Mouse (Mus musculus): ENCODE measurements at regions not wholly inside any gene's neighbourhood (a gene's known extent, or its start where the extent isn't known, plus 50 kb on each side); places are given as distances from the start of the nearest gene placed in this dataset.

DNA sequence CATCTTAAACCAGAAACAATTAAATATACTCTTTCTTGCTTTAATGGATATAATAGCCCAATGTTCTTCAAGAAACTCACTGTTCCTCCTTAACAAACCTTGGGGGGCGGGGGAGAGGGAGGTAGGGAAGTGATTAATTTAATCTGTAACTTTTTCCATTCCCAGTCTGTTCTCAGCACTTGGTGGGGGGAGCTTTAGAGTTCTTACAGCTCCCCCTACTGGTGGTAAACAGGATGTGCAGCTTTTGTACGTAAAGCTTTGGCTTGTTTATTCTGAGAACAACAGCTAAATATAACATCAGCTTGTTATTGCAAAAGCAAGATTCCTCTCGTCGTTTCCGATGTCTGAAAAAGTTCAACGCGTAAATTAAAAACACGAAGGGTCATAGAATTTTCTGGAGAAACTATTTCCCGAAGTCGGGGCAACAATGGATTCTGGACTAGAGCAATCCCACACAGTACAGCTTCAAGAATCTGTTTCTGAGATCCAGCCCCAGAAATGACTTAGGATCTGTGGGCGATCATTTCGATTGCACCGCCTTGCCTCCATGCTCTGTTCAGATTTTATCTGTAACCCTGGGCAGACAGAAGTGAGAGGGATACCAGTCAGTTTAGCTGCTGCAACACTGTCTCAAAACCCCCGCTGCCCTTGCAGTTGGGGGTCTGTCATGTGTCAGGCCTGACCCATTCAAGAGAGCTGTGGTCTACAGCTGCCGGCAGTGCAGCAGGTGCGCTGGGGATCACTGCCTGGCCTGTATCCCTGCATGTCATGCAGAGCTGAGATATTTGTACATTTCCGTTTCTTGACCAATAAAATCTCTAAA, 183.1 kb upstream of the Ednrb start:
- in situ Hi-C loops (cut with MboI; ENCODE audit: low sequenced_read_pairs): loop anchor here (25.0 kb wide), 2 partner anchors 510 to 1060 kb away; no protein-coding TSS in a partner anchor

DNA sequence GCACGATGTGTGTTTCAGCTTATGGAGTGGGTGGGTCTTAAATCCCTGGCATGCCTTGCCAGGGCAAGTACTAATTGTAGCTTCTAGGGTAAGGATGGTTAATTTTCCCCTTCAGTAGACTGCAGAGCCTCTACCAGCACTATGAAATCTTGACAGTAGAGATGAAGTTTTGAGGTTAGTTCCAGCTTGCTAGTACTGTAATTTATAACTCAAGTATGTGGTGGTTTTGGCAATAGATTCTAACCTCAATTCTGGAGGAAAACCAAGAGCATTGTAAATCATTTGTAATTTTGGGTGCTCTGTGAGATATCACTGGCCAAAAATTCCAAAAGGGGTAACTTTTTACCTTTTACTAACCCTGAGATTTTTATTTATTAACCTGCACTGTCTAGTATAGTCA, 164.3 kb upstream of the Ednrb start:
- in situ Hi-C loops (cut with MboI; ENCODE audit: low sequenced_read_pairs): no loop called here

DNA sequence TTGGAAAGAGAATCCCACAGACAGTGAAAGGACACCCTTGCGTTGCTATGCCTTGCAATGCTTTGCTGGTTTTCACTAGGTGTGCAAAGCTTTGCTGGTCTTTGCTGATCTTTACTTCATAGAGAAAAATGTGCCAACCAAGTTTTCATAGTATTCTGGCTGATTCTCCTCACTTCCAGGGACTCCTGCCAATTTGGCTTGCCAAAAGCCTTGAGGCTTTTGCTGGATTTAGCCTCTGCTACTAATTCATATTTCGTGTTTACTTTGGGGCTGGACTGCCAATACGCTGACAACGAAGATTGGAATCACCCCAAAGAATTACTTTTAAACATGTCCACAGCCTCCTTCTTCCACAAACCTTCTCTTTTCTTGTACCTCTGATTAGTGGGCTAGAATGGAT, 162.2 kb upstream of the Ednrb start:
- in situ Hi-C loops (cut with MboI; ENCODE audit: low sequenced_read_pairs): no loop called here

DNA sequence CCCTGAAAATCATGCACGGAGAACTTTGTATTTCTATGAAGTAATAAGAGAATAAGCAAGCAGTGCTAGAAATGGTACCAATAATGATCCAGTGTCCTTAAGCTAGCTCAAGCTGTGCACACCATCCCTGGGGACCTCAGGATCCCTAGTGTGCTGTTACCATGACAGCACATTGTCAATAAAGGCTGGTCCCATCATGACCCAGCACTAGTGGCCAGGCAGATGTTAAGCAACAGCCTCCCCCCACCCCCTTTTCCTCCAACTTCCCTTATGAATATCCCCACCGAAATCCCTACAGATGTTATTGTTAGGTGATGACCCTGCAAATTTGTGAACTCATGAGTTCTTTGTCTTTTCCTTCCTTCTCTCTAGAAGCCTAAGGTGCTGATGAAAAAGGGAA, 160.9 kb upstream of the Ednrb start:
- in situ Hi-C loops (cut with MboI; ENCODE audit: low sequenced_read_pairs): no loop called here

DNA sequence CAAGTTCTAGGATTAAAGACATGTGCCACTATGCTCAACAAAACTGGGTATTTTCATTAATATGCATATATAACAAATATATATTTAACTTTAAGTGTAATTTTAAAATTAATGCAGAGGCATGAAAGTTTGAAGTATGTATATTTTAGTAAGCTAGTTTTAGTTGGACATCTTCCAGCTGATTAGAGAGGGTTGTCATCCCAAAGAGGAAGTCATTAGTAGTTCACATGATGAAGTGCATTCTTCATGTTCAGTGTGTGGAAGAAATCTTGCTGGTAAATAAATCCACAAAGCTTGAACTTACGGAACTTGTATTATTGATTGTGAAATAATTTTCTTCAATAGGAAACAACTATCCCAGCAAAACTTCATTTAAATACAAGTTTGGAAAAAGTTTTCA, 158.2 kb upstream of the Ednrb start:
- in situ Hi-C loops (cut with MboI; ENCODE audit: low sequenced_read_pairs): no loop called here

DNA sequence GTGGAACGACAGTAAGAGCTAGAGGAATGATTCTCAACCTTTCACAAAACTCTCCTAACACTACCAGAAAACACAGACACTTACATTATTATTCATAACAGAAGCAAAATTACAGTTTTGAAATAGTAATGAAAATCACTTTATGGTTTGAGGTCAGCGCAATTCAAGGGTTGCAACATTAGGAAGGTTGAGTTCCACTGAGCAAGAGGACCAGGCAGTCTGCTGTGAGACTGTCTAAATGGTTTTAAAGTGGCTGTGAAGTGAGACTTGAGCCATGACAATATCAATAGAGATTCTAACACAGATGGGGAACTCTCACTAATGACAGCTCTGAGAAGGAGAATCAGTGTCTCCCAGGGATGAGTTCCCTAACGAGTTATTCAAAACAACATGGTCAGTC, 146.2 kb upstream of the Ednrb start:
- in situ Hi-C loops (cut with MboI; ENCODE audit: low sequenced_read_pairs): no loop called here

DNA sequence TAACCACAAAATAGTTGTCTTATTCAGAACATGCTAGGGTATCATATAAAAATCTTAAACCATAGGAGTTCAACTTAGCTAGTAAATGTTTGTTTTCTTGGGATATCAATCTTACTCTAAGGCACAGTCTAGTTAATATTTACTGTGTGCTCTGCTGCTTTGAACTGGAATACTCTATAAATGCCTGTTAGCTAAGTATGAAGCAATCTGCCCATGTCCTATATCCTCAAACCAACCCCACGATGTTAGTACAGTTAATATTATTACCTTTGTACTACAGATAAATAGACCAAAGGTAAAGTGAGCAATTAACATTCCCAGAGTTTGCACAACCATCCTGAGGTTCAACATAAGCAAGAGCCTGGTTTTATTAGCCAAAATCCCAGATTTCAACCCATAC, 145.7 kb upstream of the Ednrb start:
- in situ Hi-C loops (cut with MboI; ENCODE audit: low sequenced_read_pairs): no loop called here

DNA sequence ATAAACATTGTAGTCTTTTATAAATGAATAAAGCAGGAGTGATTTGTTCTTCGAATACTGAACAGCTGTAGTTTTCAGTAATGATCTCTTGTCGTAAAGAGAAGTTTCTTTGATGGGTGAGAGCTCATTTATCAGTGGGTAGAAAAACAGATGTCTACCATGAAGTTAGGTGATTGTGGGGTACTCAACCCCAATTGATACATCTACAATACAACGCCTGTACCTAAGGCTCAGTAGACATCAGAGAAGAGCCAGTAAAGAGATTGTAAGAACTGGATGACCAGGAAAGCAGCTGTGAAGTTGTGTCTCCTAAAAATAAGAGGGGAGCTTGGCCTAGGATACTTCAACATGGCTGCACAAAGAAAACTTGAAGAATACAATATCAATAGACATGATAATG, 143.1 kb upstream of the Ednrb start:
- in situ Hi-C loops (cut with MboI; ENCODE audit: low sequenced_read_pairs): no loop called here

DNA sequence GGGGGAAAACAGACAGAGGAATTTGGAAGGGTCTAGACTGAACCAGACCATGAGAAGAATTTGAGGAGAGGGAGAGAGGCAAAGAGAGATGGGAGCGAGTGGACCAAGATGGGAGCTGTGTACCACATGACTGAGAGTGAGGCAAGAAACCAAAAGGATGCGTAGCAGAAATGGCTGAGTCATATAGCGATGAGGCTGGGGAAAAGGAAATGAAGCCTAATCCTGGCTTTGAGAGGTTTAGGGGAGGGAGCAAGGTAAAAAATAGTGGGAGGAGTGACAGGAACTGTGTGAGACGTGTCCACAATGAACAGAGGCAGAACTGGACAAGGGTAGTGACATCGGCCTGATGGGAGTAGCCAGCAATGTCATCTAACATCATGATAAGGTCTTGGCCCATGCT, 140.1 kb upstream of the Ednrb start:
- in situ Hi-C loops (cut with MboI; ENCODE audit: low sequenced_read_pairs): no loop called here

DNA sequence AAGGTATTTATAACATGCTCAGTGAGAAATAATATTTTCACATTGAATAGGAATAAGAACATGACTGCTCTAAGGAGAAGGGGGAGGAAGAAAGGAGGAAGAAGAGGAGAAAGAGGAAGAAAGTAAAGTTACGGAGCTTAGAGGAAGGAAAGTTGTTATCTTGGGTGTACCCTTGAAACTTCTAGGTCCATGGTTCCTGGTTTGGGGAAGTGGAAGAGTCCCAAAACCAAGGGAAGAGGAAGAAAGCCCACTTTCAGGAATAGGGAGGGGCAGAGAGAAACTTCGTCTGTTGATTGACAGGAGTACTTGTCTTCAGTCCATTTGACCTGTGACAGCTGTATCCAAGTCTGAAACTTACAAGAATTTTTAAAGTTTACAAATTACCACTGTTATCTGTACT, 134.6 kb upstream of the Ednrb start:
- in situ Hi-C loops (cut with MboI; ENCODE audit: low sequenced_read_pairs): no loop called here

DNA sequence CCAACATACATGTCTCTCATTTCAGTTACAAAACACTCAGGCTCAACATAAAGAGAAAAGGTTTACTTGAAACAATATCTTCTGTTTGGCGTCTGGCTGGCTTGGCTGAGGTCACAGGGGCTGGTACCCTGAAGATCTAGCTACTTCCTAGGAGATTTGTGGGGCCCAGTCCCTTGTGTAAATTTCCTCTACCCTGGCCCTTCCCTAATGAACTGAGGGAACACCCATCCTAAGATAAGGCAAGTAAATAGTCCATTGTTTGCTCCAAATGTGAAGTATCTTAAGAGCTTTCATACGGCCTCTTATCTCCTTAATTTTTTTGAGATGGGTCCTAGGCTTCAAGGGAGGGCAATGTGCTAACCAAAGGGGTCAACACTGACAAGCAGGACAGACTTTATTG, 133.6 kb upstream of the Ednrb start:
- in situ Hi-C loops (cut with MboI; ENCODE audit: low sequenced_read_pairs): no loop called here

DNA sequence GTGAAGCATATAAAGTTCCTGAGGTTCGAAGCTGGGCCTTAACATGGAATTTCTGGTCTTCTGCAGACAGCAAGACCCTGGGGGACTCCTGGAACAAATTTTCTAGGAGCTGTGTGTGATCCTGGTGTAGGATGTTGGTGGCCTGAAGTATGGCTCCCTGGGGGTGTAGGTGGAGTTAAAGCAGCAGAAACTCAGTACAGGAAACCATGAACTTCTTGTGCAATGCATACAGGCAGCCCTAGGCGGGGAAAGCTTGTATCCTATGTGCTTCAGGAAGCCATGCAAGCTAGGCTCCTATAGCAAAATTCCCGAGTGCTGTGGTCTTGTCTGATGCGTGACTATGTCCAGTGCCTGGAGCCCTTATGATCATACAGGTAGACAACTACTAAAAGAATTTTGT, 129.8 kb upstream of the Ednrb start:
- in situ Hi-C loops (cut with MboI; ENCODE audit: low sequenced_read_pairs): no loop called here

DNA sequence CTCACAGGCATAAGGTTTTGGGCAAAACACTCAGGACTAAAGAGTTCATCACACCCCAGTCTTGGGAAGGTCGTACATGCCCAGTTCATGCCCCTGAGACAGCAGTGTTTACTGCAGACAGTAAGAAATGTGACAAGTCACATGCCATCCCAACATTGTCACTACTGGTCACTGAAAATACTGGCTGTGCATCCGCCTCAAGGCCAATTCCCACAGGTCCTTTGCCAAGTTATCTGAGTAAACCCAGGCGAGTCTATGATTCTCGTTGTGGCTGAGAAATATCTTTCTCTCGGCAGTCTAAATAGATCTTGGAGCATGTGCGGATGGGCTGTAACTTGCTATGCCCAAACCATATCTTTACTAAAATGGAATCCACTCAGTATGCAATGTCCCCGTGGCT, 128.9 kb upstream of the Ednrb start:
- in situ Hi-C loops (cut with MboI; ENCODE audit: low sequenced_read_pairs): no loop called here

DNA sequence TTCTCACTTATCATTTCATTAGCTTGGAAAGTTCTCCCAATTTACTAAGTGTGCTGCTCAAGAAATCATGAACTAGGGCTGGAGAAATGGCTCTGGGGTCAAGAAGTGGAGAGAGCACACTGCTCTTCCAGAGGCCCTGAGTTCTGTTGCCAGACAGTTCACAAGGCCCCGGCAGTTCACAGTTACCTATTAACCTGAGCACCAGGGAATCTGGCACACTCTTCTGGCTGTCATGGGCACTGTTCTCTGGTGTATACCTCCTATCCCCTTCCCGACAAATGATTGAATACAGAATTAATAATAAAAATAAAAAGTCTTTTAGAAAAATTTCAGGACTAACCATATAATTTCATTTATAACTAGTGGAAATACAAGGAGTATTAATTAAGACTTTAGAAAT, 125.1 kb upstream of the Ednrb start:
- in situ Hi-C loops (cut with MboI; ENCODE audit: low sequenced_read_pairs): no loop called here

DNA sequence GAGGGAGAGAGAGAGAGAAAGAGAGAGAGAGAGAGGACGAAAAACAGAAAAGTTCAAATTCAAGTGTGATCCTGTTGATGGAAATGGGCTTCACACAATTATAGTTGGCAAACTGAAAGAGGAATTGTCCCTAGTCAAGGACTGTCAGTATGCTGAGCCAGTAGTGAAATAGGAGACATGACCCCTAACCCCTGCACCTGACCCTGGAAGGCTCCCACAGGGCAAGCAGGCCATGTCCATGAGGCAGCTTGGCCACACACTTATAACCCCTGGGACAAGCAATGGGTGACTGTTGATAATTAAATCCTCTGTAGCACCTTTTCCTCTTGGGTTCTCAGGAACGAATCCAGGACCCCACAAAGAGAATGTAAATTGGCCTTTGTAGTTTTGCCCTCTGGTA, 122.1 kb upstream of the Ednrb start:
- in situ Hi-C loops (cut with MboI; ENCODE audit: low sequenced_read_pairs): no loop called here

DNA sequence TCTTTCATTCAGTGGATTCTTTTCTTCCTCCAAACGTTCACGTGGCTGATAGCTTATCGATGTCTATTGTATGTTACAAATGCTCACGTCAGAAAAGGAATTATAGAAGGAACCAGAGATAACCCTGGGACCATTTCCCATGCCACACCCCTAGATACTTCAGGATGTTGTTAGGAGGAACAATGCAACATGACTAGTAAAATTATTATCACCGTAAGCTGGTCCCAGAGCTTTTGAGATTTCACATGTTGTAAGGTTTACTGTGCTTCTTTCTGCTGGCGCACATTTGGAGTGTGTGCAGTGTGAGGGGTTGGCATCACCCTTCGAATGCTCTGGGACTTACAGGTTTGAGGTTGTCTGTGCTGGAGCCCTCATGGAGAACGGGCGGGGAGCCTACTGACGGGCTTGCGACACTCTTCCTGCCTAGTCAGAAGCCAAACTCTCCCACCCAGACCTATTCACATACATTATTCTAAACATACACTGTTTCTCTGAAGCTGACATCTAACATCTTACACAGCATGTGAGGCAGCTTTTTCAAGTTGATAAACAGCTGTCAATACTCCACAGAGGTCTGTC, 118.2 kb upstream of the Ednrb start:
- in situ Hi-C loops (cut with MboI; ENCODE audit: low sequenced_read_pairs): no loop called here

DNA sequence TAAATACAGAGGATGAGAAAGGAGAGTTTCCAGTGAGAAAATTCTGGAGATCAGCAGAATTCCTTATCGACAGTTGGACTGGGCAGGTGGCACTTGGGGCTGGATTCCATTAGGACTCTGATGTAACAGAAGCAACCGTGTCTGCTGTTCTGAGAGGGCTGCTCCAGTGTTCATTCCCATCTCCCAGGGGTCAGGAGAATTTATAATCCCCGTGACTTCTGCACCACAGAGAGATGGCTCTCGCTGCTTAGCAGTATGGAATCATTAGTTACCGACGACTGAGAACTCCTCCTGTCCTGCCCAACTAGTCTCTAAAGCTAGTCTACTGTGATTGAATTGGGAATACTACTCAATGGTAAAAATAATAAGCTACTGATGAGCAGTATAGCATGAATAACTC, 107.7 kb upstream of the Ednrb start:
- in situ Hi-C loops (cut with MboI; ENCODE audit: low sequenced_read_pairs): no loop called here

DNA sequence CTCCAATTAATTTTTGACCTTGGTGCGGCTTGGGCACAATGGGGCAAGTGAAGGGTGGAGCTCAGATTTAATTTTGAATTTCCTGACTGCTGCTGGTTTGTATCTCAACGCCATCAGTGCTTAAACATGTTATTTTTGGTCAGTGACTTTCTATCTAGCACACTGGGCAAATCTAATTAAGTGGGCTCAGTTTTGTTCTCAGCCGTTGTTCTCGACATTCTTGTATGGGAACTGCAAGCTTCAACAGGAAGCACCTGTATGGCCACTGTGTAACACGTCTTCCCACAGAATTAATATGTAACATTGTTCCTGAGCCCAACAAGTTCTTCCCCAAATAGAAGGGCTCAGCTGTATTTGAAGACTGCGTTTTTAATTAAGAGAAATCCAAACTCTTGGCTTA, 105.7 kb upstream of the Ednrb start:
- in situ Hi-C loops (cut with MboI; ENCODE audit: low sequenced_read_pairs): no loop called here

DNA sequence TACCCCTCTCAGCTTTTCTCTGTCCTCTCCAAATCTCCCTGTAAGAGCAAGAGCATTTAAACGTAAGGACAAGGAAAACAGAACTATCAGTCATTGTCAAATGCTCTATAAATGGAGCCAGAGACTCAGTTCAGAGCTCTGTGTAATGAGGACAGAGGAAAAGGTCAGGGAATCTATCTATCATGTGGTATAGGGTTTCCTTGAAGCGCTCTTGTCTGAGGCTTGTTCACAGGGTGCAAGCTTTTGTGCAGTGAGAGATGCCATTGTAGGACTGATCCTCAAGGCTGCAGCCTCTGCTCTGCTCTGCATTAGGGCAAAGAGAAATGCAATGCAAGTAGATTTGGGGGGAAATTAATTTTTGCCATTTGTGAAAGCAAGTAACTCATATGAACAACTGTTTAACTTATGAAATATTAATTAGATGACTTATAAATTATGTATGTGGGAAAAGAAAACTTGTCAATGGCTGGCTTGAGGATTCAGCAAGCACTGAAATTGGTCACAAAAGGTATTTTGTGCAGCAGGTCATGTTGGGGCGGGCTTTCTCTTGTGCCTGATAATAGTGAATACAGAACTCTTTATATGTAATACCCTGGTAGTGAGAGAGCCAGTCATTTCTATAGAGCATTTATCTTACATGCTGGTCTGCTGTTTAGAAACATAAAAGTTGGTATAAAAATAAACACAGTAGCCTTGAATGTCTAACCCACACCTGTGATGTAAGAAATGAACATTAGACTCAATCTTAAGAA, 104.0 kb upstream of the Ednrb start:
- in situ Hi-C loops (cut with MboI; ENCODE audit: low sequenced_read_pairs): no loop called here

DNA sequence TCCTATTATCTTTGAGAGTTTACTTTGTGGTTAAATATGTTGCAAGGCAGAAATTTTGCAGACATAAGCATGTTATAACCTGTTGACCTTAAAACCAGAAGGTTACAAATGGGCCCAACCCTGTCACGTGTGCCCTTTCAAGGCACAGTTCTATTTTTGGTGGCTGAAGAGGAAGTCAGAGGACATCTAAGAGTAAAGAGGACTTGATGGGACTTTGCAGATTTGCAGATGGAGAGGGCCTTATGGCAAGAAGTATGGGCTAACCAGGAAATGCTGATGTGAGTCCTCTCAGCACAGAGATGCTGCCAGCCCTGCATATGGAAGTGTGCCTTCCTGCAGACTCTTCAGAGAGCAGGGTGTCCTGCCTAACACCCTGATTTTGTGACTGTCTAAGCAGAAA, 101.6 kb upstream of the Ednrb start:
- in situ Hi-C loops (cut with MboI; ENCODE audit: low sequenced_read_pairs): no loop called here

DNA sequence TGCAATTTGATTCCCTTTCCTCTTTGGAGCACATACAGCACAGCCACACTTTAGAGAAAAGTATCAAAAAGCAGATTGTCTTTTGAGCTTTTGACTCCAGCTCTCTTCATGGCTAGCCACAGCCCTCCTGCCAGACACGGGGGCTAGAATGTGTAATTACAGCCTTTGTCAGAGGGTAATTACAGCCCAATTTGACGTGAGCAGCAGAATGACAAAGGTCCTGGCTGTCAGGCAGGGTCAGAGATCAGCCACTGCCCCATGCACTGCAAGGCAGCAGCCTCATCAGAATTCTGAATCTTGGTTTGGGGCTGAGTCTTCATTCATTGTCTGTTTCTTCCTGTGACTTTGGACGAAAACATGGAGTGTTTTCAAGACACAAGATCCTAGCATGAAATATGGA, 95.7 kb upstream of the Ednrb start:
- in situ Hi-C loops (cut with MboI; ENCODE audit: low sequenced_read_pairs): no loop called here

DNA sequence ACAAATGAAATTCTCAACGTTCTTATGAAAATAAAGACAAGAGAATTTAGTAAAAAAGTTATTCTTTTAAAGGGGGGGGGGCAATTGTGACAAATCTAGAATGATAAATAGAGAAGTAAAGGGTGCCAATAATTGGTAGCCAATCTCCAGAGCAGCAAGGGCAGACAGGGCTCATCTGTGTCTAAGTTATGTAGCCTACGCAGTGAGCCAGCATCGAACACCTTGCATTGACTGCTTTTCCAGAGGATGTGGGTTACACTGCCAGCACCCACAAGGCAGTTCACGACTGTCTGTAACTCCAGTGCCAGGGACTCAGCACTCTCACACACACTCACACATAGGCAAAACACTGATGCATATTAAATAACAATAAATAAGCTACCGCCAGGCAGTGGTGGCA, 94.7 kb upstream of the Ednrb start:
- in situ Hi-C loops (cut with MboI; ENCODE audit: low sequenced_read_pairs): no loop called here
